Mouse (Mus musculus): ENCODE results near the gene Fam168a. TPM values are rescaled to one million over a fixed set of nuclear protein-coding genes. Genes with fewer than 3 reads are reported as not detected.

The Fam168a gene
- total and polyA plus RNA-seq, 2 experiments from 2014 or later, result 106 to 163 TPM

DNA sequence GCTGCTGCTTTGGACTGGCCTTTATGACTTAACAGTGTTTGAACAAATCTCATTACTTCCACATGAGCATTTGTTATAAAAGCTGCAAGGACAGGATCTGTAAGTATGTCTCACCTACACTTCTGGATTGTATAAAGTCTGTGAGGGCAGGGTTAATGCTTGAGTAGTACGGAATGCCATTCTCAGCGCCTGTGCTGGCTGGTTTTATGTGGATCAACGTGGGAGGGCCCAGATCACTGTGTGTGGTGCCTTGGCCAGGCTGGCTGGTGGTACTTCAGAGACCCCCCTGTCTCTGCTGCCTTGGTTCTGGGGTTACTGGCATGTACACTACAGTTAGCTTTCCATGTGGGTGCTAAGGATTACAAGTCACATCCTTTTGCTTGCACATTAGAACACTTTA, 61.1 kb downstream of the Fam168a start:
- Histone ChIP-seq H3K27me3 (ENCODE audit: insufficient read depth, low read length) (no peaks in the 10 kb centered on the region), H3K9ac (replicated peaks; ENCODE audit: low read length, poor library complexity, severe bottlenecking) (no peak overlapping the region), H3K4me2 (ENCODE audit: low read depth, low read length, poor library complexity, severe bottlenecking) (no peak overlapping the region), H3K4me1 (ENCODE audit: insufficient read depth, low read length) (peaks cover 3% of the 10 kb centered on the region; the same call in 1 of the 2 replicates), H3K4me3 (ENCODE audit: low read depth, low read length) (no peak overlapping the region), H3K27ac (ENCODE audit: low read depth, low read length) (no peak overlapping the region), H3K9me3 (ENCODE audit: low read length) (no peaks in the 10 kb centered on the region), H3K36me3 (ENCODE audit: insufficient read depth, low read length) (no peaks in the 10 kb centered on the region)
- DNase-seq (ENCODE audit: low spot score), result no peak
- no peak for TF ChIP-seq CTCF (IDR thresholded peaks at IDR 0.05)
- 52% methylated on average over 3 of the region's 3 CpGs for WGBS
- no peak for ATAC-seq (ENCODE audit: low FRiP score)

- ATAC-seq (ENCODE audit: low FRiP score), result no peak
- Histone ChIP-seq H3K9me3 (ENCODE audit: low read length) (no peaks in the 10 kb centered on the region), H3K9ac (replicated peaks; ENCODE audit: low read length, poor library complexity, severe bottlenecking) (no peak overlapping the region), H3K4me2 (ENCODE audit: low read depth, low read length, poor library complexity, severe bottlenecking) (no peak overlapping the region), H3K4me3 (ENCODE audit: low read depth, low read length) (no peak overlapping the region), H3K4me1 (ENCODE audit: insufficient read depth, low read length) (peaks cover 3% of the 10 kb centered on the region; the same call in 1 of the 2 replicates), H3K27me3 (ENCODE audit: insufficient read depth, low read length) (no peaks in the 10 kb centered on the region), H3K27ac (ENCODE audit: low read depth, low read length) (no peak overlapping the region), H3K36me3 (ENCODE audit: insufficient read depth, low read length) (no peaks in the 10 kb centered on the region)
- TF ChIP-seq CTCF (IDR thresholded peaks at IDR 0.05), result no peak
- WGBS, result 94% methylated on average over 3 of the region's 3 CpGs
- DNase-seq (ENCODE audit: low spot score), result no peak
Observed at GRCm38 (mm10) chr7:100768009-100768408, 61.6 kb downstream of the Fam168a start.

- H3K4me2 ChIP-seq (ENCODE audit: low read depth, low read length, poor library complexity, severe bottlenecking), result no peak overlapping the region
- DNase-seq (ENCODE audit: low spot score), result no peak
- no peaks in the 10 kb centered on the region for H3K27me3 ChIP-seq (ENCODE audit: insufficient read depth, low read length)
- no peak overlapping the region for H3K27ac ChIP-seq (ENCODE audit: low read depth, low read length)
- H3K9me3 ChIP-seq (ENCODE audit: low read length), result no peaks in the 10 kb centered on the region
- ATAC-seq (ENCODE audit: low FRiP score), result no peak
- no peak overlapping the region for H3K9ac ChIP-seq (replicated peaks; ENCODE audit: low read length, poor library complexity, severe bottlenecking)
- H3K4me3 ChIP-seq (ENCODE audit: low read depth, low read length), result no peak overlapping the region
- no peaks in the 10 kb centered on the region for H3K36me3 ChIP-seq (ENCODE audit: insufficient read depth, low read length)
- TF ChIP-seq CTCF (IDR thresholded peaks at IDR 0.05), result no peak
- WGBS, result 90% methylated on average over 7 of the region's 7 CpGs
- H3K4me1 ChIP-seq (ENCODE audit: insufficient read depth, low read length), result peaks cover 3% of the 10 kb centered on the region; the same call in 1 of the 2 replicates
Observed at GRCm38 (mm10) chr7:100769534-100770083, 63.2 kb downstream of the Fam168a start.

DNA sequence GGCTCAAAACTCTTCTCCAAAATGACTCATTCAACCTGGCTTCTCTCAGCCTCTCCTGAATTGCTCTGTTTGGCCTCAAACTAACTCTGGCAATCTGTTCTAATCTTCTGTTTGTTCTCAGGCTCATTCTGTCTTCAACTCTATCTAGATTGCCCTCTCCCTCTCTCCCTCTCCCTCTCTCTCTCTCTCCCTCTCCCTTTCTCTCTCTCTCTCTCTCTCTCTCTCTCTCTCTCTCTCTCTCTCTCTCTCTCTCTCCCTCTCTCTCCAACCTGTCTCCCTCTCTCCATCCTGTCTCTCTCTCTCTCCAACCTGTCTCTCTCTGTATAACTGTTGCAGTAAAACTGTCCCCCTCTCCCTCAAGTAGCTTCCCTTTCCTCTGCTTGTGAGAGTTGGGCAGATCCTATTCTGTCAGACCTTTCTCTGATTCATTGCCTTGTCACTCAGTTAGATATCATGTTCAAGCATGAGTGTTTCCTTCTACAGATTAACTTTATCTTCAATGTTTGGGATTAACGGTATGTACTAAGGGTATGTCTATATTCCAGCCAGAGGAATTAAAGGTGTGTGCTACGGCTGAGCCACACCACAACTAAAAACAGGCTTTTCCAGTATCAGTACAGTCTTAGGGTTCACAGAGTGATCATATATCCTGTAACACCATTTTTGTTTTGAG, 64.4 kb downstream of the Fam168a start:
- no peak overlapping the region for H3K4me3 ChIP-seq (ENCODE audit: low read depth, low read length)

DNA sequence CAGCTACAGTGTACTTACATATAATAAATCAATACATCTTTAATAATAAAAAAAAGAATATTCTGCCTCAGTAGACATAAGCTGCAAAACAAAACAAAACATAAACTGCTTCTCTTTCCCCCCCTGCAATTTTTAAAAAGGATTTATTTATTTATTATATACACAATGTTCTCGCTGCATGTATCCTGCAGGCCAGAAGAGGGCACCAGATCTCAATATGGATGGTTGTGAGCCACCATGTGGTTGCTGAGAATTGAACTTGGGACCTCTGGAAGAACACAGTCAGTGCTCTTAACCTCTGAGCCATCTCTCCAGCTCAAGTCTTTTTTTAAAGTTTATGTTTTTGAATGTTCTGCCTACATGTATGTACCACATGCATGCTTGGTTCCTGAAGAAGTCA, 67.8 kb downstream of the Fam168a start:
- 97% methylated on average over 1 of the region's 1 CpGs for WGBS
- ATAC-seq (ENCODE audit: low FRiP score), result no peak

More for the DNA sequence above, 64.4 kb downstream of the Fam168a start:
- no peak overlapping the region for H3K4me2 ChIP-seq (ENCODE audit: low read depth, low read length, poor library complexity, severe bottlenecking)
- WGBS, result 95% methylated on average over 2 of the region's 2 CpGs
- no peak for DNase-seq (ENCODE audit: low spot score)
- no peak for TF ChIP-seq CTCF (IDR thresholded peaks at IDR 0.05)
- no peaks in the 10 kb centered on the region for H3K36me3 ChIP-seq (ENCODE audit: insufficient read depth, low read length)
- H3K9me3 ChIP-seq (ENCODE audit: low read length), result no peaks in the 10 kb centered on the region
- H3K9ac ChIP-seq (replicated peaks; ENCODE audit: low read length, poor library complexity, severe bottlenecking), result no peak overlapping the region
- H3K27ac ChIP-seq (ENCODE audit: low read depth, low read length), result no peak overlapping the region
- peaks cover 3% of the 10 kb centered on the region; the same call in 1 of the 2 replicates for H3K4me1 ChIP-seq (ENCODE audit: insufficient read depth, low read length)
- no peak for ATAC-seq (ENCODE audit: low FRiP score)
- no peaks in the 10 kb centered on the region for H3K27me3 ChIP-seq (ENCODE audit: insufficient read depth, low read length)

DNA sequence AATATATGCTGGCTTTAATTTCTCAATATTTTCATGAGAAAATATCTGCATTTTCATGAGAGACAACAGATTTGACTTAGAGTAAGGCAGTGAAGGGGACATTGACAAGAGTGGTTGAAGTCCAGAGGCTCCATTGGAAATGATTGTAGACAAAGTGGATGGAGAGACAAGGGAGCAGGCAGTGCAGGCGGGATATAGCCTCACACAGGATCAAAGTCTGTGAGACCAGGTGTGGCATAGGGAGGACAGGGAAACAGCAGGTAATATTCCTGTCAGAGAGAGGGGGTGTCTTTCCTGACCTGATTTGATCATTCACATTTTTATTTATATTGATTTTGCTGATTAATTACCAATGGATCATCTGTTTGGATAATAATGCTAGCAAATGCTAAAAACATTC, 69.4 kb downstream of the Fam168a start:
- Histone ChIP-seq H3K4me2 (ENCODE audit: low read depth, low read length, poor library complexity, severe bottlenecking) (no peak overlapping the region), H3K9me3 (ENCODE audit: low read length) (no peaks in the 10 kb centered on the region), H3K4me3 (ENCODE audit: low read depth, low read length) (no peak overlapping the region), H3K27ac (ENCODE audit: low read depth, low read length) (no peak overlapping the region), H3K9ac (replicated peaks; ENCODE audit: low read length, poor library complexity, severe bottlenecking) (no peak overlapping the region), H3K27me3 (ENCODE audit: insufficient read depth, low read length) (no peaks in the 10 kb centered on the region), H3K4me1 (ENCODE audit: insufficient read depth, low read length) (no peaks in the 10 kb centered on the region), H3K36me3 (ENCODE audit: insufficient read depth, low read length) (no peaks in the 10 kb centered on the region)
- DNase-seq (ENCODE audit: low spot score) (no peak), ATAC-seq (ENCODE audit: low FRiP score) (no peak)
- 100% methylated on average over 1 of the region's 1 CpGs for WGBS
- no peak for TF ChIP-seq CTCF (IDR thresholded peaks at IDR 0.05)

More for the DNA sequence above, 67.8 kb downstream of the Fam168a start:
- Histone ChIP-seq H3K4me2 (ENCODE audit: low read depth, low read length, poor library complexity, severe bottlenecking) (no peak overlapping the region), H3K27me3 (ENCODE audit: insufficient read depth, low read length) (no peaks in the 10 kb centered on the region), H3K9ac (replicated peaks; ENCODE audit: low read length, poor library complexity, severe bottlenecking) (no peak overlapping the region), H3K36me3 (ENCODE audit: insufficient read depth, low read length) (no peaks in the 10 kb centered on the region), H3K4me1 (ENCODE audit: insufficient read depth, low read length) (no peaks in the 10 kb centered on the region), H3K9me3 (ENCODE audit: low read length) (no peaks in the 10 kb centered on the region), H3K4me3 (ENCODE audit: low read depth, low read length) (no peak overlapping the region), H3K27ac (ENCODE audit: low read depth, low read length) (no peak overlapping the region)
- no peak for DNase-seq (ENCODE audit: low spot score)
- TF ChIP-seq CTCF (IDR thresholded peaks at IDR 0.05), result peak; percentile 46

Data from midbrain, postnatal 0 days (tissue).